Mouse (Mus musculus) T-helper 2 cell (primary cell): Measurements from ENCODE around the gene Polr2m.

Experiments
- in situ Hi-C: fragments of 300-600 bp; cut with MboI, MseI; formaldehyde crosslinking; loops from one replicate; pipeline ENCODE4 v1.15.1; 2025; ENCODE audit warnings: high pct_unique_total_duplicates

Polr2m gene

DNA sequence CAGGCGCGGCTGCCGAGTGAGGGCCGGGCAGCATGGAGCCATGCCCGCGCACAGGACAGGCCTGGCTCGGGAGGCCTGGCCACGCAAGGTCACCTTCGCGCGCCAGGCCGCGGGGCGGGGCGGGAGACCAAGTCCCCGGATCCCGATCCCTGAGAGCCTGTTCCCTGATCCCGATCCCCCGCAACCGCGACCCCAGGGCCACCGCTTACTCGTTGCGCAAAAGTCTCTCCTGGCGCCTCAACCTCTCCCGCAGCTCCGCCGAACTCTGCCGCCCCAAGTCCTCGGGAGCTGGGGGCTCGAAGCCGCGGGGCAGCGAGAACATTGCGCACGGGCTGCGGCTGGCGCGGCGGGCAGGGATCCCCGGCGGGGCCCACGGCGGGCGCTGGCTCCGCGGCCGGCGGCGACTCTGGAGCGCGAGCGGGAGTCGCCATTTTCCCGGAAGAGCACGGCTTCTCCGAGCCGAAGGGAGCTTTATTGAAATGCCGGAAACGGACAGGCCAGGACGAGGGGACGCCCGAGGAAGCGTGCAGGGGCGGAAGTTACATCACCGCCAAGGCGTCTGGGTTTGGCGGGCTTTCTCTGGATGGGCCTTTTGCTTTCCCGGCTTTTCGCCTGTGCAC is at the start of gene Polr2m:
Gene Polr2m (minus strand): TSS at position 461 of the 620 bp plus-strand sequence.
- in situ Hi-C loops = loop anchor here (10.0 kb wide), 2 partner anchors 629 to 1061 kb away; partner anchors contain the start of genes Ccnb2 and Tcf12

DNA sequence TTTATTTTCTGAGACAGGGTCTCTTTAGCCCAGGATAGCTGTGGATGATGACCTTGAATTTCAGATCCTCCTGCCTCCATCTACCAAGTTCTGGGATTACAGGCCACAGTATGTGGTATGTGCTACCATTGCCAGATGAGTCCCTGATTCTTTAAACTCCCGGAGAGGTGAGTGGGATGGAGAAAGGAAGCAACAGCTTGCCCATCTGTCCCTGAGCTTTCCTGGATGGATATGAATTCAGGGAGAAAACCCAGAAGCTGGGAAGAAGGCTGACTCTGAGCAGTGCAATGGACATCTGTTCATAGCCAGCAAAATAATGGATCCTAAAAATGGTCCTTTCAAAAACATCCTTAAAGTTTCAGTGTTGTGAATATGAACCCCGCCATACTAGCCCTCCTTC is 49.3 kb upstream of the Polr2m start:
- in situ Hi-C loops = loop anchor here (5.0 kb wide), 1 partner anchor 82 kb away; no protein-coding TSS in a partner anchor

DNA sequence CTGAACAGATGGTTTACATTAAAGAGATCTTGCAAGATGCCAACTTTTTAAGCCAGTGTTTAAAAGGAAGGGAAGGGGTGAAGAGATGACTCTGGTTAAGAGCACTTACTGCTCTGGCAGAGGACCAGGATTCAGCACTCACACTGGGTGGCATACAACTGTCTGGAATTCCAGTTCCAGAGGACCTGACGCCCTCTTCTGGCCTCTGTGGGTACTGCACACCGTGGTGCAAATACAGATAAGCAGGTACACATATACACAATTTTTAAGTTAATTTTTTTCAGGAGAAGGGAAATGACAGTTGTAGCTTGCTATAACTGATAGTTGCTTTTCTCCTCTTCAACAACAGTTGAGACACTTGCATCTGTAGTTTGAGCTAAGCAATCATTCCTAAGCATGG is 44.2 kb upstream of the Polr2m start:
- in situ Hi-C loops = no loop called here

DNA sequence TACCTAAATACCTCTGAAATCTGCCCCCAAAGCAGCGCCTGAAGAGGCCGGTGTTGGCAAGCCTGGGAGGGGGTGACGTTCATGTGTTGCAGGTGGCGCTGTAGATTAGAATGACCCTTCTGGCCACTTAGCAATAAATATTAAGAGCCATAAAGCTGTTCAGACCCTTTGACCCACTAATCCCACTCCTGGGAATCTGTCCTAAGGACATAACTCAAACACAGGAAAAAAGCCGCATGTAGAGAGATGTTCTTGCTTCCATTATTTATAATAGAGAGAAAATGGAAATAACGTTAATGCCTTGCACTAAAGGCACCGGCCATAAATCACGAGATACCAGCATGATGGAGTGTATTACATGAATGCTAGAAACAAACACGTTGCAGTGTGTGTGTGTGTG is 41.7 kb upstream of the Polr2m start:
- in situ Hi-C loops = no loop called here

DNA sequence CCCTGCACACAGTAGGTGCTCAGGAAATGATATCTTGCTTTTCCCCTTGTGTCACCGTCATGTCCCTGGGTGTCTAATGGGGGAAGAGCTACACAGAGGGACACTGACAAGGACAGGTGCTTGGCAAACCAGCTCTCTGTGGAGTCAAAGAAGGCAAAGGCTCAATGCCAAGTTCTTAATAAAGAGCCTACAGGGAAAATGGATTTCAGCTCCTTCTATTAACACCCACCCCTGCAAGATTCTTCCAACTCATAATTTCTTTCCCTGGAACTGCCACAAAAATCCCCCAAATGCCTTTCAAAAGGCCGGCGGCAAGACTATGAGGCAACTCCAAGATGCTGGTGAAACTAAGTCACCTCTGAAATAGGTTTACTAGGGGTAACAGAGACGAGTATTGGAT is 38.2 kb upstream of the Polr2m start:
- in situ Hi-C loops = no loop called here

DNA sequence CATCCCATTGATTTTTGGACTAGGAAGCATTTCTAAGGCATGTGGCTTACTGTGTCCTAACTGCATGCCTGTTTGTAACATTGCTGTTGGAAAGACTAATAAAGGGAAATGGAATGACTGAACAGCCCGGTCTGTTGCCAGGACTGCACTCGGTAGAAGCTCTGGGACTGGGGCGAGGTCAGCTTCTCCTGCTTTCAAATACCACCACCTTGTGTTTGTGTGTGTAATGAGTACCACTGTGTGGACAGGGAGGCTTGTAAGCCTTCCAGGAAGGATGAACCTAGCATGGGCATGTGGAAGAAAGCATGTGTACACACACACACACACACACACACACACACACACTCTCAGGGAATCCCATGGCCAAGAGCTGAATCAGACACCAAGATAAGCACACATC is 34.1 kb upstream of the Polr2m start:
- in situ Hi-C loops = no loop called here

DNA sequence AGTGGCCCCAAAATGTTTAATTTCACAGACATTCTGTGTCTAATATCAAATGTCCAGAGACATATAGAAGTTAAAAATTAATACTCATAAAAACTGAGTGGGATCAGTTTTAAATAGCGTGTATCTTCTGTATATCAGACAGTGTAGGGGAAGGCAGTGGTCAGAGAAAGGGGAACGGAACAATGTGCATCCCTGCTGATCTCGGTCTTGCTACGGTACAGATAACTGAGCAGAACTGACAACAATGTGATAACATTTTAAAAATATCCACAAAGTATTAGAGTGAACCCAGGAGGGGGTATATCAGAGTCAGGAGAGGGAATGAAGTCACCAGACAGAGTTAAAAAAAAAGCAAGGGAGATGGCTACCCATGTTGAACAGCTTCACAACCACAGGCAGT is 31.8 kb upstream of the Polr2m start:
- in situ Hi-C loops = no loop called here

DNA sequence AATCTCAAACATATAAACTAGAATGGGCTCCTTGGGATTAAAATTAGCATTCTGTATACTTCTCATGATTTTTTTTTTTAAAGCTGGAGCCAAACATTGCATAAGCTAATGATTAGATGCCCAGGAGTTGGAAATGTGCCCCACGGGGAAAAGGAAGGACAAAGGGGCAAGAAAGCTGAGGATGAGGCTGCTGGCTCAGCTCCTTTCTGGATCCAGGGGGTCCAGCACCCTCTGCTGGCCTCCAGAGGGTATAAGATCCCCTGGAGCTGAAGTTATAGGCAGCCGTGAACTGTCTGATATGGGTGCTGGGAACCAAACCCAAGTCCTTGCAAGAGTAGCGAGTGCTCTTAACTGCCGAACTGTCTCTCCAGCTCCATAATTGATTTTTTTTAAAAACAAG is 30.1 kb upstream of the Polr2m start:
- in situ Hi-C loops = no loop called here

DNA sequence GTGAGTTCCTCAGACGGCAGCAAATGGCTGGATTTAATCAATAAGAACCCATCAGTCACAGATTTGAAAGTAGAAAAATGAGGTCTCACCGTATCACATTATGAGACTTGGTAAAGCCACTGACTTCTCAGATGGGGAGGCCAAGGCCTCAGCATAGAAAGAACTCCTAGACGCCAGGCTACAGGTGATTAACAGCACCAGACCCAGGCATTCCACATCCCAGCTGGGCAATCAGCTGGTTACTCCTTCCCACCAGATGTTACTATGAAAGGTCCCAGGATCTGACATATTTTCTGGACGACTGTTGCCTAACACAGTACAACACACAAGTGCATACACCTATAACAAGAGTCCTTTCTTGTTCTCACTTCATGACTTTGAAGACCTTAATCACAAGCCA is 27.8 kb upstream of the Polr2m start:
- in situ Hi-C loops = no loop called here

DNA sequence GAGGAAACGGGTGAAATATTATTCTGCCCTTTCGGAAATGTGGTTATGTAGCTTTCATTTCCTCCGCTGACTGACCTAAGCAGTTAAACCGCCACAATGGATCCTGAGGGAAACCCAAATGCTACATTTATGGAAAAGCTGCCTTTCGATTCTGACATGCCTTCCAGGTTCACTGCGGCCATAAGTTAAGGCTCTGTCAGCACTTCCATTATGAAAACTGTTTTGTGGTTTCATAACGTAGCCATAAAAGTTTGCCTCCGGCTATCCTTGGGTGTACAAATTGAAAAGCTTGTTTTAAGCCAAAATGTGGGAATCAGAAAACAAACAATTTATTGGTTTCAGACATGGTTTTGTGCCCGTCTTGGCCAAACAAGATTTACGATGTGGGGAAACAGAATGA is 27.2 kb upstream of the Polr2m start:
- in situ Hi-C loops = no loop called here

DNA sequence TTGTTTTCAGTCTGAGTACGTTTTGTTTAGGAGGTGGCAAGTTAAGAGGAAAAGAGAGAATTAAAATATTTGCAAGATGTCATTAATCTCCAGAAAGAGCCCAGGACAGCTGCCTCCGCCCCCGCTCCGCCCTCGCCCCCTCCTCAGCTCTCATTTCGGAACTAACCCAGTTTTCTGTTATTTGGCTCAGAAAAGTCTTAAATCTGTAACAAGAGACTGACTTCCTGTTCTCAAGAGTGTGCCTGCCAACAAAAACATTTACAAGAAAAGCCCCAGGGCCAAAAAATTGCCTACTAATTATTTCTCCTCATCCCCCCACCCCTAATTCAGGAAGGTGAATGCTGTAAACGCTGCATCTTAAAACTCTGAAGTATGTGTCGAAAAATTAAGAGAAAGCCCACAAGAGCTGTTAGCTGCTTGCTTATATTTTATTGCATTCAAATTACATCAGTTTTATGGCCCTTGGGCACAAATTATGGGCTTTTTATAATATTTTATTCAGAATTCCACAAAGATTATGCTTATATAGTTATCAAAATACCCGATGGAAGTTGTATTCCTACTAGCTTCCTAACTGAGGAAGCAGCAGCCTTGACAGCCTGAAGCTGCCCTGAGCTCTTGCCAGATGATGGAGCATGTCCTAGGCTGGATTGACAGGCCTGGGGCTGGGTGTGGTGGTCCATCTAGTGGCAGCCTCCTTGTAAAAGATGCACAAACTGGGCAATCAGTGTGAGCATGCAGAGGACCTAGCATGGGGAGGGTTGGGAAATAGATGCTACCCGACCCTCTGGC is 12.9 kb upstream of the Polr2m start:
- in situ Hi-C loops = no loop called here

DNA sequence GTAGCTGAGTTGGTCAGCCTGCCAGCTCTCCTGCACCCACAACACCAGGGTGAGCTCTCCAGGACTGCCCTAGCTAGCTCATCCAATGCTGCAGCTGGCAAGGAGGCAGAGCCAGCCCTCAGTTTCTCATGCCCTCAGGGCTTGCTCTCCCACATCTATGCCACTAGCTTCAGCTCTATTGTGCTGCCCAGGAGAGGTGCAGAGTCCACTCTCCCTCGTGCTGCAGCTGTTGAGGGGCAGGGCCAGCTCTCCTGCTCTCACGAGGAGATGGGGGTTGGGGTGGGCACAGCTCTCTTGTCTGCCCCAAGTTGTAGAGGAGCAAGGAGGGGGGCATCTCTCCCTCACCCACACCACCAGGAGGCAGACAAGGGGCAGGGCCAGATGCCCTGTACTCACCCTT is 10.9 kb upstream of the Polr2m start:
- in situ Hi-C loops = no loop called here

DNA sequence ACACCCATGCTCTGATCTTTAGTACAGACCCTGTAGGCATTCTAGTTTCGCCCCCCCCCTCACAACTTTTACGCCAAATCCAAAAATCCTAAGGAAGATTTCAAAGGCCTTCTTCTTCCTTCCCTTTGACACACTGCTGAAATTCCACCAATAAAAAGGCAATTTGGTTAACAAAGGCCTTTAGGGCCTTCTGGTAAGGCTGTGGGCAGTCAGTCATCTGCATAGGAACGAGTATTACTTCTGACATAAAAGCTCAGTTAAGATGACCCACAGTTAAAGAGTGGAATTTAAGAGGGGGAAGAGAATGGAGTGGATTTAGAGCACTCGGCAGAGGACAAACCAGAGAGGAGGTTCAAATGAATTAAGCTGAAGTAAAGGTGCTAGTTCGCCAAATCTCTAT is 8.0 kb upstream of the Polr2m start:
- in situ Hi-C loops = no loop called here

DNA sequence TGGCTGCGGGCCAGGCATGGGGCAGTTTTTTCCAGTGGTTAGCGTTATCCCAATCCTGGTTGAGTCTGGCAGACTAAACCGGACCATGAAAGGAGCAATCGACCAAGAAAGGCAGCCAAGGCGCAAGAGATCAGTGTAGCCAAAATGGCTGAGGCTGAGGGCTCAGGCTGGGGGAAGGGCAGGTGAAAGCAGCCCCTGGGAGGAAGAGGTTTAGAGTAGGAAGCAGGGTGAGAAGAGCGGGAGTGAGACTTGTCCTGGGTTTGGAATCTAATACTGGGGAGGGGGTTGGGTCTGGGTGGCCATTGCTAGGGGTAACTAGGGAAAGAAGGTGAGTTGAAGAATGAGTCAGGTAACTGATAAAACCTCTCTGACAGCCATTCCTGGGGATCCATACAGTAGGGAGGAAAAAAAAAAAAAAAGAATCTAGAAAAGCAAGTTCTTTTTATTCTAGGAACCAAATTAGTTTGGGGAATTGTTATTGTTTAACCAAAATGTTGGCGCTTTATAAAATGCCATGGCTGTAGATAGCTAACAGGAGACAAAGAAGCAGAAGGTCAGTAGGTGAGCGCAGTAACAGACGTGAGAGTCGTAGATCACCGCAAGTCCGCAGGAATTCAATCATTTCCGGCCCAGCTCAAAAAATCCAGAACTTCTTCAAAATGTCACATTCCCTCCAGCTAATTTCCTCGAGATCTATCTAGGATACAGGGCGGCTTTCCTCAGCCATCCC is 6.7 kb upstream of the Polr2m start:
- in situ Hi-C loops = no loop called here

DNA sequence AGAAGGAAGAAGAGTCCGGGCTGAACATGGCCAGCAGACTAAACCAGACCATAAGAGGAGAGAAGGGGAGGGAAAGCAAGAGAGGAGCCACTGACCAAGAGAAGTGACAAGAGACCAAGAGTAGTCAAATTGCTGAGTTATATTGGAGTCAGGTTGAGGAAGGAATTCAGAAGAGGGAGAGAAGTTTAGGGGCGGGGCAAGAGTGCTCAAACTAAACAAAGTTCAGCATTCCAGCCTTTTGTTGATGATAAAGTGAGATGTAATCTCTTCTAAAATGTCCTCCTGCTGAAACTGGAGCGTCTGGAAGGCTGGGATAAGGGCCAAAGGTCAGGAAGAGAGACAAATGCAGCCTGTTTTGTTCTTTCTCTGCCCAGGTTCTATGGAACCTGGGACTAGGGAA is 4.3 kb upstream of the Polr2m start:
- in situ Hi-C loops = no loop called here

DNA sequence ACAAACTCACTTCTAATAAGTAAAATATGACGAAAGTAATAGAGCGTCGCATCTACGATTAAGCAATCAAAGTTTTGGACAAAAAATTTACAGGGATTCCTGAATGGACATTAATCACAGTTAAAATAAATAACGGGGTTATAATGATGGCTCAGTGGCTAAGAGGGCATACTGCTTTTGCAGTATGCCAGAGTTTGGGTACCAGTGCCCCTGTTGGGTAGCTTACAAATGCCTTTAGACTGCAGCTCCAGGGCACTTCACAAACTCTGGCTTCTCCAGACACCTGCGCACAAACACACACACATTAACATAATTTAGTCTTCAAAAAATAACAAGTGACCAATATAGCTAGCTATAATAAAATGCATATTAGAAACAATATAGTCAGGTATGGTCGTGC is 392 bp upstream of the Polr2m start:
- in situ Hi-C loops = loop anchor here (10.0 kb wide), 2 partner anchors 629 to 1061 kb away; partner anchors contain the start of genes Ccnb2 and Tcf12

DNA sequence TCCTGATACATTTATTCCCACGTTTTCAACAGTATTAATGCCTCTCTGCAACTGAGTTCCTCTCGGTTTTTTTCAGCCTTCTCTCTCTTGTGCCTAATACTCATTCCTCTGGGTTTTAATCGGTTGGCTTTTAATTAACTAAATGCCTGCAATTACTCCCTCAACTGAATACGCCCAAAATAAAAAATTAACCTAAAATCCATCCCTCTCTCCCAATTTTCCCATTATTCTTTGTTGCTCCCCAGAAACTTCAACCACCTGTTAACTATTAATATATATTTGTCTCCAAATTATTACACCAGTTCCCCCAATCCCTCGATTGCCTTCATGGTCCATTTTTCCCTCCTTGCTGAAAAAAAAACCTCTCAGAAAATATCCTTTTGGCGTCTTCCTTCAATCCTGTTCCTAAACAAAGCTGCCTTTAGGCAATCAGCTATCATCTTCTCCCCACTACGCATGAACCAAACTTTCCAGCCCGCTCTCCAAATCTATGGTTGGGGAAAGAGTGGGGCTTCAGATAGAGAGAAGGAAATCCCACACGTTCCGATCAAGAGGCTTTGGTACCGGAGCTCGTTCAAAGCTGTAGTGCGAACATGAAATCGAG is 762 bp downstream of the Polr2m start:
- in situ Hi-C loops = loop anchor here (10.0 kb wide), 2 partner anchors 630 to 1060 kb away; partner anchors contain the start of genes Ccnb2 and Tcf12

DNA sequence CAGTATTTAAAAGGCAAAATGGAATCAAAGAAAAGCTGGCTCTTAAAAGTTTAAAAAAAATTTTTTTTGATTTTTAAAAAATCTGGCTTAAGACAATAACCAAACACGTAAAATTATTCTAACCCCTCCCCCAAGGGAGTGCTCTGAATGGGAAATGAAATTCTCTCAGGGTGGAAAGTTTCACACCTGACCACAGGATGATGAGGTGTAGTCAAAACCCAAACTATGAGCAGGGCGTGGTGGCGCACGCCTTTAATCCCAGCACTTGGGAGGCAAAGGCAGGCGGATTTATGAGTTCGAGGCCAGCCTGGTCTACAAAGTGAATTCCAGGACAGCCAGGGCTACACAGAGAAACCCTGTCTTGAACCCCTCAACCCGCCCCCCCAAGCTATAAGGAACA is 1.9 kb downstream of the Polr2m start:
- in situ Hi-C loops = loop anchor here (10.0 kb wide), 2 partner anchors 631 to 1059 kb away; partner anchors contain the start of genes Ccnb2 and Tcf12

DNA sequence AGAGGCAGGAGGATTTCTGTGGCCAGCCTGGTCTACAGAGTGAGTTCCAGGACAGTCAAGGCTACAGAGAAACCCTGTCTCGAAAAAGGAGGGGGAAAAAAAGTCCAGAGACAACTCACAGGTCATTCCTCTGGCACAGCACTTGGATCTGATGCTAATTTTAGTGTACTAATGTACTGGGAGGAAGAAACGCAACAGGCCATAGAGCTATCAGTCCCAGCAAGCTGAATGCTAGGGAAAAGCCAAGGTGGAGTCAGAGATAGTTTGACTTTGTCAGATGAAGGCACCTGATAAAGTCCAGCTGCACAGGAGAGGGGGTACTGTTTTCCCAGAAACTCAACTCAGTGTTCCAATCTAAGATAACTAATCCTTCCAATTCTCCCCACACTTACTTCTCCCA is 5.4 kb downstream of the Polr2m start:
- in situ Hi-C loops = loop anchor here (10.0 kb wide), 2 partner anchors 634 to 1056 kb away; partner anchors contain the start of genes Ccnb2 and Tcf12

DNA sequence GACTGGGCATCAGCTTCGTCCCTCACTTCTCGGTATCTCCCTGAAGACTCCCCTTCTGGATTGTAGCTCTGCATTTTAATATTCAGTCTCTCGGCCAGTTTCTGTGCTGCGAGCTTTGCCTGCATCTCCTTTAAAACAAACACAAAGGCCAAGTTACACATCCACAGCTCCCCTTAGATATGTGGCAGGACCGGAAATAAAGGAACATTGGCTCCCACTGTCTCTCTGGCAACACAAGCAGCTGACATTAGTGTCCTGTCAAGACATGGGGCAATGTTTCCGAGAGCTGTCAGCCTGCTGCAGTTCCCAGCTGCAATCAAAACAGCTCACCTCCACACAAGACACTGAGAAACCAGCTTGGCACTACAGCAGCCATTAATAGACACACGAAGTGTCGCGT is 6.3 kb downstream of the Polr2m start:
- in situ Hi-C loops = no loop called here

DNA sequence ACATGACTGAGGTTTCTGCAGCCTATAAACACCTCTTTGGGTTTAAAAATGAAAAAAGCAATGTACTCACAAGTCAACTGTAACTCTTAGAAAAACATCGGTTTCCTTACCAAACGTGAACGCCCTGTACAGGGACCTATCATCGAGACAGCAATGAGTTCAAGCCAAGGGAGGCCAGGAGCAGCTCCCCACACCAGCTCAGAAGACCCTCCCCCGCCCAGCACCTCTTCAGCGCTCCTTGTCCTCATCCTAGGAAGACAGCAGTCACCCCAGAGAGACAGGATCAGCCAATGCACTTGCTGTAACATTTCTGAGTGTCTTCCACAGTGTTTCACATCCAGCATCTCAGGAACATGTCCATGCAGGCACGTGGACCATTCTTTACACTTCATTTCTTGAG is 7.1 kb downstream of the Polr2m start:
- in situ Hi-C loops = no loop called here

DNA sequence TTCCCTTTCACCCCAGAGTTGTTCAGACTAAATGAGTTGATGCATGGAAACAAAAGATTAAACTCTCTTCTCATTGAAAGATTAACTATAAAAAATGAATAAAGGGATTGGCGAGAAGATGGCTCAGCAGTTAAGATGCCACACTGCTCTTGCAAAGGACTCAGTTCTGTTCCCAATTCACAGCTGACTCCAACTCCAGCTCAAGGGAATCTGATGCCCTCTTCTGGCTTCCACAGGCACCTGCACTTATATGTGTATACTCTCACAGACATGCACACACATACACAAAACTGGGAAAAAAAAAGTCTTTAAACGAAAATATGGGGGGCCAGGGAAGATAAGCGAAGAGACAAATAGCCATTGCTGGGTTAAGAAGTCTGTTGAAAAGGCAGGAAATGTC is 9.1 kb downstream of the Polr2m start:
- in situ Hi-C loops = no loop called here
